Mouse (Mus musculus) G1E (cell line): ENCODE data around the gene 4930469K13Rik. TPM values are rescaled to one million over a fixed set of nuclear protein-coding genes. Genes with fewer than 3 reads are reported as not detected.

Experiments
- ATAC-seq: 2 replicates; pipeline ENCODE4 v1.8.0; 2016; ENCODE audit warnings: mild to moderate bottlenecking; ENCODE audit not compliant: insufficient number of reproducible peaks, poor library complexity, low FRiP score, severe bottlenecking; ENCODE audit errors: extremely low read depth
- DNase-seq: peaks from one replicate; pipeline ENCODE4 v3.0.0; 2012; ENCODE audit warnings: low spot score
- H3K27me3 ChIP-seq: 2 replicates; pipeline ENCODE4 v1.6.1; 2012; ENCODE audit warnings: mild to moderate bottlenecking, low read length, inconsistent platforms; ENCODE audit not compliant: insufficient read depth
- H3K36me3 ChIP-seq: replicated peaks from 2 replicates; pipeline ENCODE3; 2012; ENCODE audit warnings: mild to moderate bottlenecking, inconsistent platforms
- H3K4me1 ChIP-seq: 2 replicates; pipeline ENCODE4 v1.6.1; 2012; ENCODE audit warnings: low read depth, low read length, inconsistent platforms, mixed read lengths; ENCODE audit not compliant: insufficient read depth
- H3K4me3 ChIP-seq: 2 replicates; pipeline ENCODE4 v1.5.1; 2012; ENCODE audit warnings: low read depth, mild to moderate bottlenecking, inconsistent platforms, low read length, moderate library complexity, mixed read lengths
- H3K9me3 ChIP-seq: replicated peaks from 2 replicates; pipeline ENCODE4 v1.6.1; 2012; ENCODE audit warnings: inconsistent platforms
- CTCF ChIP-seq: IDR thresholded peaks from 2 replicates; pipeline ENCODE4 v1.5.1; 2012; ENCODE audit warnings: low read depth, low read length, inconsistent platforms, mixed read lengths
- GATA1 ChIP-seq: IDR thresholded peaks from 2 replicates; pipeline ENCODE4 v1.6.1; 2012; ENCODE audit warnings: borderline replicate concordance, low read length, inconsistent platforms, mixed read lengths
- GATA2 ChIP-seq: IDR thresholded peaks from 2 replicates; pipeline ENCODE4 v1.6.1; 2012; ENCODE audit warnings: low read depth, low read length, inconsistent platforms, borderline replicate concordance
- POLR2AphosphoS5 ChIP-seq: IDR thresholded peaks from 2 replicates; pipeline ENCODE4 v1.6.1; 2012; ENCODE audit warnings: low read depth, low read length, inconsistent platforms; ENCODE audit not compliant: insufficient replicate concordance
- TAL1 ChIP-seq: conservative IDR thresholded peaks from 2 replicates; pipeline ENCODE4 v1.6.1; 2012; ENCODE audit warnings: low read depth, low read length, inconsistent platforms, mixed read lengths
- polyA plus RNA-seq: library from polyadenylated mRNA; stranded (reverse); fragments of >175 nt; gene quantifications from 2 replicates; pipeline ENCODE4 v1.2.3, GENCODE M21; 2012
- total RNA-seq, 2 experiments: library from RNA; stranded (forward) in 1 of 2; stranded (reverse) in 1 of 2; fragments of 200-1000 nt in 1 of 2; fragments of >200 nt in 1 of 2; fragmentation: Nextera tagmentation in 1 of 2; gene quantifications; 2 replicates each; pipeline ENCODE4 v1.2.3; 2014 to 2017

4930469K13Rik gene
- total and polyA plus RNA-seq, 3 experiments, result not detected

DNA sequence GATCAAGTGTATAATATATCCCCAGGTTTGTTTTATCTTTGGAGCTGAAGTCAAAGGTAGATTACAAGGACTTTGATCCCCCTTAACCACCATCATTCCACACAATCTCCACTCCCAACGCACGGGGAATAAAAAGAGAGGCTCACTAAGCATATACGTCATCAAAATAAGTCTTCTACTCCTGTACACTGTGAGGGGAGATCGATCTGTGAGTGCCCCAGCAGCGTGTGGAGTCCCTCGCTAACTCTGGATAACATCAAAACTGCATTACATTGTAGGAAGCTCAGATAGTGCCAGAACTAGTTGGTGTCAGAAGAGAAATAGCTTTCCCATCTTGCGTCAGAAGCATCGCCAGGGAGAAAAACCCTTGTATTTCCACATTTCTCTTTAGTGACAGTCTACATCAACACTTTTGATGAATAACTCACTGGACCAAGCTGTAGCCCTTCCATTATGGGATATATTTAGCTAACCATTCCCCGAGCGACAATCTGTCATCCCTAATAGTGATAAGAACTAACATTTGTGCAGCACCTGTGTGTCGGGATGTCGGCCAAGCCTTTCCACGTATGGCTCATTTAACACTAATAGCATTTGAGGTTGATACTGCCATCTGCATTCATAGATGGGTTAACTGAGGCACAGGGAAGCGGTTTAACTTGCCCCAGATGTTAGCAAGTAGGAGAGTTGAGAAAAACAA, 123.9 kb downstream of the 4930469K13Rik start:
- Histone ChIP-seq H3K36me3 (no peaks in the 10 kb centered on the region), H3K4me3 (no peak overlapping the region), H3K4me1 (no peaks in the 10 kb centered on the region), H3K27me3 (peaks cover 2% of the 10 kb centered on the region; the same call in 1 of the 2 replicates), H3K9me3 (peaks cover 3% of the 10 kb centered on the region)
- TF ChIP-seq GATA2 (no peak), POLR2AphosphoS5 (no peak), GATA1 (no peak), CTCF (no peak), TAL1 (no peak)
- no peak for DNase-seq
- ATAC-seq, result no peak

DNA sequence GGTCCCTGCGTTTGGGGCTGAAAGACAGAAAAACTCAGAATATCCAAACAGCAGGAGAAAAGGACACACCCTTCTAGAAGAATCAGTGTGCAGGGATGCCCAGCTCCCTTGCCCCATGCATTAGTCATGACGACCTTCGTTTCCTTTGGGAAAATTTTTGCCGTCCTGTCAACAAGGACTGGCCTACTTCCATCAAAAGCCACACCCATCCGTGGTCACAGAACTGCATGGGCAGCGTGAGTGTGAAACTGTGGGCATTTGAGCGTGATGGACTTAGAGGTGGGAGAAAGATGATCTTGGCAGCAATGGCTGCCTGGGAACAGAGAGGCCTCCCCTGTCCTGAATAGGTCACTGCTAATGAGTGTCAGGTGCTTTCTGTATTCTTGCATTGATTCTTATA, 126.2 kb downstream of the 4930469K13Rik start:
- no peak for DNase-seq
- Histone ChIP-seq H3K9me3 (peaks cover 5% of the 10 kb centered on the region), H3K4me1 (peaks cover 10% of the 10 kb centered on the region), H3K27me3 (peaks cover 2% of the 10 kb centered on the region), H3K36me3 (no peaks in the 10 kb centered on the region), H3K4me3 (no peak overlapping the region)
- no peak for ATAC-seq
- no peak for TF ChIP-seq GATA2
- no peak for TF ChIP-seq TAL1

DNA sequence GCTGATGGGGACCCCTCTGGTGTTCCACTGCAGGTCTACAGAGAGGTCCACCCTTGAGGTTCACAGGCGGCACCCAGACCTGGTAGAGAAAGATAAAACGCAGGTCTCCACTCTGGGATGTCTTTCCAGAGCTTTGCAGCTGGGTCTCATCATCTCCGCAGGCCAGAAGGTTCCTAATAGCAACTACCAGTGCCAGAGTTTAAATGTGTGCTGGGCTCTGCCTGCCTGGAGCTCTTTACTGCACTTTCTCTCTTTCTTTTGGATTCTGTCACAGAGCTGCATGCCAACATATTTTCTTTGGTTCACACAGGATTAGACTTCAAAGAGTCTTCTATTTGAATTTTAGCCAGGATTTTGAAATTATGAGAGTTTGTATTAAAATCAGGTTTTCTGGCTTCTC, 129.2 kb downstream of the 4930469K13Rik start:
- peaks cover 10% of the 10 kb centered on the region for H3K9me3 ChIP-seq
- H3K4me3 ChIP-seq, result no peak overlapping the region
- TF ChIP-seq GATA2, result no peak
- no peak for TF ChIP-seq CTCF
- TF ChIP-seq TAL1, result no peak
- TF ChIP-seq GATA1, result no peak
- TF ChIP-seq POLR2AphosphoS5, result no peak
- no peaks in the 10 kb centered on the region; the same call in none of the 2 replicates for H3K27me3 ChIP-seq
- no peak for ATAC-seq
- H3K36me3 ChIP-seq, result no peaks in the 10 kb centered on the region
- no peak for DNase-seq
- H3K4me1 ChIP-seq, result peaks cover 21% of the 10 kb centered on the region

DNA sequence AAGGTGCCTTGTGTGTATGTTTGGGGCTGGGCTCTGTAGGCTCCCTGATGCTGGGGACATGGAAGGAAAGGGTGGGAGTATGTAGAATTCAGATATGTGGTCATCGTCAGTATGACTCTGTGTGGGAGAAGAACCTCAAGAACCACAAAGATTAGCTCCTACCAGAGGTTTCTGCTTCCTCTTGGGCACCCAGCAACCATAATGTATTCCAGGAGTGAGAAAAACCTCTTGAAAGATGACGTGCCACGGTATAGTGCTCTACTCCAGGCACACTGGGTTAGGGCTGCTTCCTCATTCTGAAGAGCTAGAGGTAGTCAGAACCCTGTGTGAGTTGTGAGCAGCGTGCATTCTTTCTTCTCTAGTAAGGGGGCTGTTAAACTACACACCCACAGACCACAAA, 130.6 kb downstream of the 4930469K13Rik start:
- ATAC-seq (no peak), DNase-seq (no peak)
- peaks cover 4% of the 10 kb centered on the region for H3K27me3 ChIP-seq
- H3K4me3 ChIP-seq, result no peak overlapping the region
- no peaks in the 10 kb centered on the region for H3K36me3 ChIP-seq
- H3K9me3 ChIP-seq, result peaks cover 10% of the 10 kb centered on the region
- TF ChIP-seq GATA2 (no peak), POLR2AphosphoS5 (no peak), CTCF (no peak), GATA1 (no peak), TAL1 (no peak)
- peaks cover 21% of the 10 kb centered on the region for H3K4me1 ChIP-seq

DNA sequence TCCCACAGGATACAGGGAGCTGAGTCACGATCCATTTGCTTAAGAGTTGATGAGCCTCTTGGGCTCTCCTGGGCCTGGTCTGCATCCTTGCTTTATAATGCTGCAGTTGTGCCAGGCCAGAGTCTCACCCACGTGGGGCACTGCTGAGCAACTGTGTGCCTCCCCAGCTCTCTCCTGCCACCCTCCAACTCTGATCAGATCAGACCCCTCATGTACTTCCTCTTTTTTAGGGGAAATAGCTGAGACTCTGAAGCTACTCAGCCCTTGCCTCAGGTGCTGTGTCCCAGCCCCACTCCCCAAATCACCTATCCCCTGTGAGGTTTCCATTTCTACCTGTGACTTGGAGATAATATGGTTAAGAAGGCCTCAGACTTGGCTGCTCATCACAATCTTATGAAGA, 133.0 kb downstream of the 4930469K13Rik start:
- Histone ChIP-seq H3K36me3 (no peaks in the 10 kb centered on the region), H3K27me3 (peaks cover 12% of the 10 kb centered on the region), H3K9me3 (peaks cover 7% of the 10 kb centered on the region), H3K4me3 (no peak overlapping the region), H3K4me1 (peaks cover 21% of the 10 kb centered on the region)
- no peak for TF ChIP-seq POLR2AphosphoS5
- TF ChIP-seq GATA2, result no peak
- TF ChIP-seq GATA1, result no peak
- no peak for TF ChIP-seq TAL1
- no peak for TF ChIP-seq CTCF
- DNase-seq, result peak; percentile 24
- peak; percentile 50 for ATAC-seq

DNA sequence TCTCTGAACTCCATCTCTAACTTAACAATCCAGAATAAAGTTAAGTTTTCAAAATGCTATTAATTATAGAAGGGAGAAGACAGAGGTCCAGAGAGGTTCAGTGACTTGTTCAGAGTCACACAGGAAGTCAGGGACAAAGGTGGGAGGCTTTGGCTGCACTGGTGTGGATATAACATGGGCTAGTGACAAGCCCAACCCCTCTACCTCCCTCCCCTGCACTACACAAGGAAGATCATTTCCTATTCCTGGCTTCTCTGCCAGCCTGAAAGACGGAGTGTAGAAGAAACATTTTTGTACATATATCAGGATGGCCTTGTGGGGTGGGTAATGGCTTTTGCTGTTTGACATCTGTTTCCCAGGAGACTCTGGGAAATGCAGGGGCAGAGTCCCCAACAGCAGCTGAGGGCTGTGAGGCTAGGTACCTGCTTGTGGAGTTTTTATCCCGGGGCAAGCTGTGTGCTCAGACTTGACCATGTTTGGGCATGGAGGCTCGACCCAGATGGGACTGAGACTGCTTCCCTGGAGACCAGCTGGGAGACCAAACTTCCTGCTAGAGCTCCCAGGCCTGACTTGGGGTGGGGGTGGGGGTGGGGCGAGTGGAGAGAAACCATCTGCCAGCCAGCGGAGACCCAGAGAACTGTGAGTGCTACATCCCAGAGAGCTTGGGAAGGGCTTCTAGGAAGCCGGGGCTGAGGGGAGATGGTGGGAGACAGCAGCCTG, 135.5 kb downstream of the 4930469K13Rik start, which contains the start of gene Kcnmb1:
Gene Kcnmb1, plus strand, starts transcription at position 326 of the 720 bp plus-strand sequence.
- Histone ChIP-seq H3K36me3 (no peaks in the 10 kb centered on the region), H3K9me3 (peaks cover 10% of the 10 kb centered on the region), H3K27me3 (peaks cover 15% of the 10 kb centered on the region), H3K4me3 (no peak within 1 kb of the TSS), H3K4me1 (peaks cover 17% of the 10 kb centered on the region)
- TF ChIP-seq POLR2AphosphoS5 (no peak), CTCF (no peak), GATA1 (no peak), GATA2 (no peak), TAL1 (no peak)
- ATAC-seq (no peak), DNase-seq (no peak)
